Mouse (Mus musculus) C2C12 (cell line): ENCODE results near the gene Nsf. TPM values are rescaled to one million over a fixed set of nuclear protein-coding genes. Genes with fewer than 3 reads are reported as not detected.

Experiments used
- H3K27me3 ChIP-seq: one replicate; pipeline ENCODE4 v1.6.1; 2011; ENCODE audit not compliant: control insufficient read depth, insufficient read depth, insufficient read length
- H3K36me3 ChIP-seq: one replicate; pipeline ENCODE4 v1.6.1; 2011; ENCODE audit not compliant: control insufficient read depth, insufficient read depth
- H3K4me3 ChIP-seq: one replicate; pipeline ENCODE4 v1.5.1; 2011; ENCODE audit warnings: mild to moderate bottlenecking, control low read depth; ENCODE audit not compliant: poor library complexity, insufficient read depth, severe bottlenecking
- H3K79me2 ChIP-seq: one replicate; pipeline ENCODE4 v1.6.1; 2011; ENCODE audit not compliant: control insufficient read depth, insufficient read depth
- H3K79me3 ChIP-seq: one replicate; pipeline ENCODE4 v1.6.1; 2011; ENCODE audit warnings: low read depth, control low read depth
- H3ac ChIP-seq: one replicate; pipeline ENCODE3; 2011; ENCODE audit warnings: low read depth; ENCODE audit not compliant: control insufficient read depth, insufficient read length
- CEBPB ChIP-seq: IDR thresholded peaks from one replicate; pipeline ENCODE4 v1.6.1; 2011; ENCODE audit warnings: low read depth, mild to moderate bottlenecking, control low read depth, moderate library complexity
- CTCF ChIP-seq: IDR thresholded peaks from one replicate; pipeline ENCODE4 v1.5.1; 2011; ENCODE audit not compliant: control insufficient read depth, insufficient read depth, insufficient read length
- FOSL1 ChIP-seq: IDR thresholded peaks from one replicate; pipeline ENCODE4 v1.8.0; 2011; ENCODE audit warnings: mild to moderate bottlenecking, low read length; ENCODE audit not compliant: poor library complexity, insufficient read depth, severe bottlenecking
- MAX ChIP-seq: IDR thresholded peaks from one replicate; pipeline ENCODE4 v1.6.1; 2011; ENCODE audit warnings: mild to moderate bottlenecking, control low read depth
- MYOD1 ChIP-seq: IDR thresholded peaks from one replicate; pipeline ENCODE4 v1.6.1; 2011; ENCODE audit warnings: low read depth; ENCODE audit not compliant: control insufficient read depth, insufficient read length
- MYOG ChIP-seq: IDR thresholded peaks from one replicate; pipeline ENCODE4 v1.6.1; 2011; ENCODE audit not compliant: control insufficient read depth, insufficient read length; ENCODE audit errors: extremely low read depth
- USF1 ChIP-seq: IDR thresholded peaks from one replicate; pipeline ENCODE4 v1.6.1; 2011; ENCODE audit warnings: low read depth, mild to moderate bottlenecking, control low read depth, moderate library complexity
- polyA plus RNA-seq: library from polyadenylated mRNA; unstranded; fragments of >200 nt; fragmentation: generic; extraction: Trizol; gene quantifications from one replicate; pipeline ENCODE4 v1.2.1, GENCODE M21; 2012; ENCODE audit warnings: missing spikeins

The Nsf gene
- polyA plus RNA-seq, 1 experiment, result 25.1 TPM

GRCm38 (mm10) chr11:103937976-103938728, 15.7 kb downstream of the Nsf start:
- Histone ChIP-seq H3K27me3 (no peaks in the 10 kb centered on the region), H3K36me3 (peaks cover 13% of the 10 kb centered on the region), H3K79me2 (peaks cover 5% of the 10 kb centered on the region), H3K4me3 (no peak overlapping the region), H3K79me3 (peaks cover 6% of the 10 kb centered on the region), H3ac (no peak overlapping the region)
- TF ChIP-seq FOSL1, result no peak

GRCm38 (mm10) chr11:103937451-103937850, 16.4 kb downstream of the Nsf start:
- H3K79me2 ChIP-seq, result peaks cover 5% of the 10 kb centered on the region
- H3K27me3 ChIP-seq, result no peaks in the 10 kb centered on the region
- peaks cover 6% of the 10 kb centered on the region for H3K79me3 ChIP-seq
- H3K36me3 ChIP-seq, result peaks cover 13% of the 10 kb centered on the region
- no peak overlapping the region for H3ac ChIP-seq
- TF ChIP-seq CTCF, result no peak
- TF ChIP-seq MYOD1, result no peak
- TF ChIP-seq USF1, result no peak
- TF ChIP-seq CEBPB, result no peak
- TF ChIP-seq MAX, result no peak
- TF ChIP-seq FOSL1, result no peak
- TF ChIP-seq MYOG, result no peak
- H3K4me3 ChIP-seq, result no peak overlapping the region

- Histone ChIP-seq H3K79me3 (peaks cover 8% of the 10 kb centered on the region), H3K4me3 (no peak overlapping the region), H3K79me2 (peaks cover 5% of the 10 kb centered on the region), H3K27me3 (no peaks in the 10 kb centered on the region), H3ac (no peak overlapping the region), H3K36me3 (peaks cover 6% of the 10 kb centered on the region)
- TF ChIP-seq CTCF (no peak), MYOD1 (no peak), MAX (no peak), USF1 (no peak), CEBPB (no peak)
Measured at GRCm38 (mm10) chr11:103935717-103936116, 18.1 kb downstream of the Nsf start.

GRCm38 (mm10) chr11:103933886-103934285, 20.0 kb downstream of the Nsf start:
- no peaks in the 10 kb centered on the region for H3K27me3 ChIP-seq
- no peak overlapping the region for H3K4me3 ChIP-seq
- peaks cover 5% of the 10 kb centered on the region for H3K79me2 ChIP-seq
- no peak overlapping the region for H3ac ChIP-seq
- TF ChIP-seq MYOG, result no peak
- TF ChIP-seq MAX, result no peak
- no peak for TF ChIP-seq FOSL1
- TF ChIP-seq MYOD1, result no peak
- H3K36me3 ChIP-seq, result peaks cover 4% of the 10 kb centered on the region
- peaks cover 8% of the 10 kb centered on the region for H3K79me3 ChIP-seq

GRCm38 (mm10) chr11:103923957-103924356, 29.9 kb downstream of the Nsf start:
- no peaks in the 10 kb centered on the region for H3K27me3 ChIP-seq
- no peaks in the 10 kb centered on the region for H3K79me3 ChIP-seq
- no peak overlapping the region for H3K4me3 ChIP-seq
- no peak overlapping the region for H3ac ChIP-seq
- H3K36me3 ChIP-seq, result peaks cover 19% of the 10 kb centered on the region
- TF ChIP-seq FOSL1 (no peak), CEBPB (no peak), MAX (no peak), MYOD1 (no peak), USF1 (no peak), CTCF (no peak), MYOG (no peak)
- no peaks in the 10 kb centered on the region for H3K79me2 ChIP-seq

GRCm38 (mm10) chr11:103923272-103923671, 30.6 kb downstream of the Nsf start:
- Histone ChIP-seq H3K79me3 (no peaks in the 10 kb centered on the region), H3K36me3 (peaks cover 14% of the 10 kb centered on the region), H3ac (no peak overlapping the region), H3K4me3 (no peak overlapping the region), H3K79me2 (no peaks in the 10 kb centered on the region), H3K27me3 (no peaks in the 10 kb centered on the region)
- TF ChIP-seq MYOD1, result no peak
- TF ChIP-seq USF1, result no peak
- TF ChIP-seq MAX, result no peak
